Mouse (Mus musculus) megakaryocyte-erythroid progenitor cell, adult 5-6 weeks (primary cell): ENCODE data around the gene Mocs2. TPM values are rescaled to one million over a fixed set of nuclear protein-coding genes. Genes with fewer than 3 reads are reported as not detected.
A peak's percentile ranks its signal among the peaks of the same experiment; 100 is the strongest.

Experiments
- ATAC-seq: replicated peaks from 2 replicates; pipeline ENCODE4 v1.8.0; 2016; ENCODE audit warnings: mild to moderate bottlenecking, inconsistent platforms; ENCODE audit not compliant: severe bottlenecking, poor library complexity, low FRiP score, low TSS enrichment
- total RNA-seq, 2 experiments: library from RNA; stranded (forward) in 1 of 2; stranded (reverse) in 1 of 2; fragments of 200-1000, 215-1000 nt in 1 of 2; fragments of >200 nt in 1 of 2; fragmentation: Nextera tagmentation in 1 of 2; gene quantifications; 2 replicates each; pipeline ENCODE4 v1.2.3; 2014 to 2017

Mocs2 gene
- 29.6 and 32.4 TPM in 2 replicates for total RNA-seq (2014; fragmentation: Nextera tagmentation)
- 40.1 and 42.4 TPM in 2 replicates for total RNA-seq (2017)

GRCm38 (mm10) chr13:114817751-114818360 lies at the start of gene Mocs2:
TSS of gene Mocs2 (plus strand) at chr13:114818236.
- ATAC-seq = peak; percentile 96

- 0 out of 2 replicates have a peak, but pooled peaks have one; percentile 27 for ATAC-seq
Observed at GRCm38 (mm10) chr13:114791511-114791910, 26.5 kb upstream of the Mocs2 start.

- ATAC-seq = peak; percentile 58; the same call in 1 of the 2 replicates
Observed at GRCm38 (mm10) chr13:114793250-114794030, 24.6 kb upstream of the Mocs2 start.

DNA sequence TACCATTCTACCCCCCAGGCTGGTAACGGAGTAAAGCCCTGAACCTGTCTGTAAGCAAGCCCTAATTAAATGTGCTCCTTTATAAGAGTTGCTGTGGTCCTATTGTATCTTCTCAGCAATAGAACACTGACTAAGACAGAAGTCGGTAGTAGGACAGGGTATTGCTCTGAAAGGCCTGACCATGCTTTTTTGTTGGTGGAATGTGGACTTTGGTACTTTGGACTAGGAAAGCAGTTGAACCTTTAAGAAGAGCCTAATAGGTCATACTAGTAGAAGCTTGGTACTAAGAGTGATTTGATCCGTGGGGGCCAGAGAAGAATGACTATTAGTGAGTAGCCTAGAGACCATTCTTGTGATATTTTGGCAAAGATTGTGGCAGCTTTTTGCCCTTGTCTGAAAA lies 16.2 kb upstream of the Mocs2 start:
- no peak for ATAC-seq

DNA sequence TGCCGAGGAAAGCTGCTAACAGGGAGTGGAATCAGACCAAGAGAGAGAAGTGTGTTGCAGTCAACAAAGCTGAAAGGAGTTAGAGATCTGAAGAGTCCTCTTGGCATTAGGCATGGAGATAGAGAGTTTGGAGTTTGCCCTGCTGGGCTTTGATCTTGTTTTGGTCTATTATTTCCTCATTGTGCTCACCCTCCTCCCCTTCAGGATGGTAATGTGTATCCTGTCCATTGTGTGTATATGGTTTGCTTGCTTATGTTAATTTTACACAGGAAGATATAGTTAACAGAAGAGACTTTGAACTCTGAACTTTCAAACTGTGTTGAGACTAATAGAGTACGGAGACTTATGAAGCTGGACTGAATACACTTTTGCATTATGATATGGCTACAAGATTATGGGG lies 15.1 kb upstream of the Mocs2 start:
- ATAC-seq = no peak

DNA sequence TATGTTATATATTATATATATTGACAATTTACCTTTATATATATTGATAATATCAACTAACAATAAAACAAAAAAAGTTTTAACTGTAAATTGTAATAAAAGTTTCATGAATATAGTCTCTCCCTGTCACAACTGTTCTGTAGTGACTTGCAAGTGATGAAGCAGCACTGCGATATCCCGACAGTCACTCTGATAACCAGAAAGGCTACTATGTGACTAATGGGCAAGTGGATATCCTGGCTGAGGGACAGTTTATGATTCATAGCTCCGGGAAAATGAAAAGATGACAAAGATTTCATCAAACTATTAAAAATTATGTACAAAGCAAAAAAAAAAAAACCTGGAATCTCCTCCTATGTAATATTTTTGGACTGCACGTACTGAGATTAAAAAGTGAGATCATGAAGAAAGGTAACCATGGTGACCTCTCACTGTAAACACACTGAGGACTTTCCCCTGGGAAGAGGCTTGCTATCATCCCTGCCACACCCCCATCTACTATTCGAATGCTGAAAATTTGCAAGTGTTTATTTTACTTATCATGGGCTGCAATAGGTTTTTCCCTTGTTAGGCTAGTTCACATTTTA lies 8.3 kb upstream of the Mocs2 start:
- ATAC-seq = no peak

DNA sequence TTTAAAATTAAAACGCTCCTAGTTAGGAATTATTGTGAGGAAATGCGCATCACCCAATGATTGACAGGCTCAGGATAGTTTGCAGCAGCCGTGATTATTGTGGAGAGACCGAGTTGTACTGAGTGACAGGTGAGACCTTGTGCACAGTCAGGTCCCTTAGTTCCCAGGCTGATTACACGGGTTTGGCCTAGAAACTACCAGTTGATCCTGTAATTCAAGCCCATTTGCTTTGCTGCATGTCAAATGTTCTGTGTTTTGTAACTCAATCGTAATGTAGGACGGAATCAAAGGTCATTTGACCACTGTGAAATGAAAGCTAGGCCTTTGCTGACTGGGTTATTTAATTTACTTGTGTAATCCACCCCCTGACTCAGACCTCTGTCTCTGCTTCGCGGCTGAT lies 477 bp downstream of the Mocs2 start:
- peak; percentile 58 for ATAC-seq

GRCm38 (mm10) chr13:114822871-114823270 lies 4.8 kb downstream of the Mocs2 start:
- ATAC-seq = no peak

DNA sequence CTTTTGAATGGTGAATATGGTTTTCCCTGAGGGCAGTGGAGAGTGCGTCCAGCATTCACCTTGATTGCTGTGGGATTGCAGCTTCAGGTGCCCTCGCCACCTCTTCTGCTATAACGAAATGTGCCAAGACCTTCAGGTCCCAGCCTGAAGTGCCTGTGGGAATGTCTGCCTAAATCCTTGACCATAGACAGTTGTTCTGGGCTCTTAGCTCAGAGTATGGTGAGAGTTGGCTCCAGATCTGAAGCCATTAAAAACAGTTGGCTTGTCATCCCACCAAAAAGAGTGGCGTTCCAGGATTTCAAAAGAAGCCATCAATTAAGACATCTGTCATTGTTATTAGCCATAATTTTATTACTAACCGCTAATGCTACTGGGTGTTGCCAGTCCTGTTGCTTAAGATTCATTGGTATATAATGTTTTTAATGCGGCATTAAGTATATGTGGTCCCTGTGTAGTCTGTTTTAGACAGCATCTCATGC lies 7.4 kb downstream of the Mocs2 start:
- ATAC-seq = no peak

DNA sequence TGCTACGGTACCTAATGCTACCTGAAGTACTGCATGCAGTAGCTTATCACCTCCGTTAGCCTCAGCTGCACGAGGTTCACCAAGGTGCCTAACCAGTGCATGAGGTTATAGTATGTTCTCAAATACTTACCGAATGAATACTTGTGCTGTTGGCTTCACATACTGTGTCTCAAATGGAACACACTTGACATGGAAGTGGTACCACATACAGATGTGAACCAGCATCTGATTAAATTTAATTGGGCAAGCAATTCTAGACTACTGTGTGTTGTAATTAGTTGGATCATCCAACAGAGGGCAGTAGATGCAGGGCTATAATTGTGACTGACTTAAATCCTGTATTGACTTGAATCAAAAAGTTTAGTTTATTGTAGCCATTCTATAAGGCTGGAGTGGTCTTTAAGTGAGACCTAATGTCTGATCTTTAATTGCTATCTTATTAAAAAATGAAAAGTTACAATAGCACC lies 13.4 kb downstream of the Mocs2 start:
- peak; percentile 81 for ATAC-seq

DNA sequence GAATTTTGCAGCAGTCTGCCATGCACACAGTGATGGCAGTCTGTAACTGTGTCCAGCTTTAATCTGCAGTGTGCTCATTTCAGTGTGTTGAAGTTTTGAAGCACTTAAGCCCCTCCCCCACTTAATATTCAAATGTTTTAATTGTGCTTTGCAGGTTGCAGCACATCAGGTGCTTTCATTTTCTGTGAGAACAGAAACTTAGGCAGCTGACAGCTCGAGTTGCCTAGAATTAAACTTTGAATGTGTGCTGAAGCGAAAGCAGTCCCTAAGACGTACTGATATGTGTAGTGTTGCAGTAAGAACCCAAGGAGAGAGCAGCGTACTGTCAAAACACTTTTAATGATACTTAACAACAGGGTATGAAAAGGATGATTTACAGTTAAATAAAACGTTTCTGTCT lies 14.7 kb downstream of the Mocs2 start:
- ATAC-seq = no peak

- no peak for ATAC-seq
Observed at GRCm38 (mm10) chr13:114833351-114833750, 15.3 kb downstream of the Mocs2 start.

DNA sequence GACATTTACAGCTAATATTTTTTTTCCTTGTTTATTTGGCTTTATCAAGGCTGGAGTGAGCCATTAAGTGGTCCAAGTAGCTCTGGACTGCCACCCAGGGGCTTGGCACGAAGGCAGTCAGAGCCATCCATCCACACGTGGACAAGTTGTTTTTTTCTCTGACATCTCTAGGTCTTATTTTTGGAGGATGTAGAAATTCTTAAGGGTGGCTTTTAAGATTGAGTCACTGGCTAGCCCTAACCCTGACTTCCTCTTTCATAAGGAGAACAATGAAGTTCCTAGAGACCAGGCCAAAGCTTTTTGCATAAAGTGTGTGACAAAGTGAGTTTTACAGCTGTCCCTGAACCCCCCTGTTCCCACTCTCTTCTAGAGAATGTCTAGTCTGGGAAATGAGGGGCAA lies 16.5 kb downstream of the Mocs2 start:
- no peak for ATAC-seq

DNA sequence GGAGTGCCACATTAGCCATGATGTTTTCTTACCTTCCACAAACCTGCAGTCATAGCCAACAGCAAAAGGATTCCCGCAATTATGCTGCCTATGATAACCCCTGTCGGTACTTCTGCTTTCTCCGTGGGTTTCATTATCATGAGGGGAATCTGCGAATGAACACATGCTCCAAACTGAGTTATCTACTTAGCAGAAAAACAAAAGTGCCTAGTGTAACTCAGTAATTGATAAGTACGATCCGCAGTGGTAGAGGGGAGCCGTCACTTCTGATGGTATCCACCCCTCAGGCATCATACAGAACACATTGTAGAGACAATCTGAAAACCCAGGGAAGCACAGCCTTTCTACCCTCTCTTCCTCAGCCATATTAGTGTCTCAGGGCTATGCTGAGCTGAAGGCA lies 19.0 kb downstream of the Mocs2 start:
- peak; percentile 77 for ATAC-seq

DNA sequence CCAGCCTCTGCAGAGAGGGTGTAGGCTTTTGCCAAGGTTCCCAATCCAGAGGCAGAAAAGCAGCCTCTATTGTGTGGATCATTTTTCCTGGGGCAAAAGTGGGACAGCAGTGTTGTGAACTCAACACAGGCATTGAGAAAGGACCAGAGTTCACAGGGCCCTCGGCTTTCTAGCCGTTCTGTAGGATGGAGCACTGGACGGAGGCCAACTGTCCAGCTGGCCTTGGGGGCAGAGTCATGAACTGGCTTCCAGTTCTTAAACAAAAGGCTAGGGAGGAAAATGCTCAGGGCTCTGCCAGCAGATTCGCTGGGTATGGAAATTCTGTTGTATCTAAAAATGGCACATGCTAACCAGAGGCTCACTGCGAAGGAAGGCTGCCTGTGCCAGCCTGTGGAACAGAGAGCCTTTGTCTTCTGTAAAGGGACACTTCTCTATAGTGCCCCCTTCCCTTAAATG lies 20.5 kb downstream of the Mocs2 start:
- ATAC-seq = no peak

GRCm38 (mm10) chr13:114839098-114839497 lies 21.1 kb downstream of the Mocs2 start:
- no peak for ATAC-seq

DNA sequence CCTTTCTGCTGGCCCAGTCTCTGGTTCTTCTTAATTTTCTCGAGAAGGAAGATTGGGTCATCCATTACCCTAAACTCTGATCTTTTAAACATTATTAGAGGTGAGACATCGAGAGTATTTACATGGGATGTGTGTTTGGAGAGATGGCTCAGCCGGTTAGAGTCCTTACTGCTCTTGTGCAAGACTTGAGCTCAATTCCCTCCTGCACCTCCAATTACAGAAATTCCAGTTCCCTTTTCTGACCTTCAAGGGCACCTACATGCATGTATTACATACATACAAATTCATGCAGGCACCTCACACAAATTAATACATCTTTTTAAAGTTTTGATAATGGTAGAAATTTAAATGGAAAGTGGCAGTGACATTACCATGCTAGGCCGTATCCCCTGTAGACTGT lies 22.5 kb downstream of the Mocs2 start:
- ATAC-seq = no peak

- ATAC-seq = no peak
Observed at GRCm38 (mm10) chr13:114843318-114843717, 25.3 kb downstream of the Mocs2 start.

GRCm38 (mm10) chr13:114845804-114846203 lies 27.8 kb downstream of the Mocs2 start:
- peak; percentile 67 for ATAC-seq

DNA sequence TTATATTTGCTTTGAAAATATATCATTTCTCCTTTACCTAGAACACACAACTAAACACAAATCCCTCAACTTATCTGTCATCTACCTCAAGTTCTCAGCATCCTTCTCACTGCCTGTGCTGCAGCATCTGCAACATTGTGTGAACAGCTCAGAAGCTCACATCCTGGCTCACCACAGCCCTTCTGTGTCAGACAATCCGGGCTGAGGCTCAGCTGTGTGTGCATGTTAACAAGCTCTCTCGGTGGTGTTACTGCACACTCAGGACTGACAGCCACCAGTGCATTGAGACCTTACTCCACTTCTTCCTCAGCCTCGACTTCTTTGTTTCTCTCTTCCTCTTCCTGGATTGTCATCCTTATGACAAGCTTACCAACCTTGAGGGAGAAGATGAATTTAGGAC lies 30.9 kb downstream of the Mocs2 start:
- no peak for ATAC-seq
